Mouse (Mus musculus) lung, postnatal 0 days (tissue): ENCODE measurements around the gene Muc1. TPM values are rescaled to one million over a fixed set of nuclear protein-coding genes. Genes with fewer than 3 reads are reported as not detected.

ENCODE experiments used
- ATAC-seq: fragments of 200-750 bp; cut with Nextera tagmentation; 2 replicates; pipeline ENCODE4 v1.8.0; 2017; ENCODE audit warnings: moderate library complexity
- DNase-seq: peaks from one replicate; pipeline ENCODE4 v3.0.0-alpha.2; 2016; ENCODE audit warnings: low spot score
- H3K27ac ChIP-seq: fragments of 300-500 bp; sonication (generic); 2 replicates; pipeline ENCODE4 v1.5.1; 2014; ENCODE audit warnings: antibody characterized with exemption, mild to moderate bottlenecking, low read length, mixed read lengths
- H3K27me3 ChIP-seq: fragments of 300-500 bp; sonication (generic); replicated peaks from 2 replicates; pipeline ENCODE4 v1.6.1; 2014; ENCODE audit warnings: low read length, mixed read lengths; ENCODE audit not compliant: insufficient read depth
- H3K36me3 ChIP-seq: fragments of 300-500 bp; sonication (generic); 2 replicates; pipeline ENCODE4 v1.6.1; 2014; ENCODE audit warnings: low read length, mixed read lengths; ENCODE audit not compliant: insufficient read depth
- H3K4me1 ChIP-seq: fragments of 300-500 bp; sonication (generic); 2 replicates; pipeline ENCODE4 v1.6.1; 2014; ENCODE audit warnings: antibody characterized with exemption, low read depth, low read length, mixed read lengths; ENCODE audit not compliant: insufficient read depth
- H3K4me2 ChIP-seq: fragments of 300-500 bp; sonication (generic); replicated peaks from 2 replicates; pipeline ENCODE4 v1.6.1; 2014; ENCODE audit warnings: low read depth, mild to moderate bottlenecking, low read length, moderate library complexity, mixed read lengths
- H3K4me3 ChIP-seq: fragments of 300-500 bp; sonication (generic); 2 replicates; pipeline ENCODE4 v1.5.1; 2014; ENCODE audit warnings: low read depth, low read length
- H3K9ac ChIP-seq: fragments of 300-500 bp; sonication (generic); replicated peaks from 2 replicates; pipeline ENCODE4 v1.6.1; 2014; ENCODE audit warnings: low read depth, mild to moderate bottlenecking
- H3K9me3 ChIP-seq: fragments of 300-500 bp; sonication (generic); 2 replicates; pipeline ENCODE4 v1.6.1; 2016; ENCODE audit warnings: low read length, mixed read lengths
- CTCF ChIP-seq: IDR thresholded peaks from 2 replicates; pipeline ENCODE4 v1.5.1; 2016; ENCODE audit warnings: antibody characterized with exemption, mild to moderate bottlenecking
- EP300 ChIP-seq: IDR thresholded peaks from 2 replicates; pipeline ENCODE4 v1.6.1; 2016; ENCODE audit warnings: antibody characterized with exemption, mild to moderate bottlenecking, control low read depth
- WGBS: fragments of 180-500 bp; shearing (Covaris S2); extraction: QIAGEN DNeasy Blood & Tissue Kit; methylation state at CpG from one replicate; pipeline ENCODE4 v1.1.7; 2014; 5-methylcytosine and 5-hydroxymethylcytosine counted together
- polyA plus RNA-seq: library from polyadenylated mRNA; unstranded; fragments of >200 nt; fragmentation: Nextera tagmentation; extraction: Ambion mirVana; gene quantifications from 2 replicates; pipeline ENCODE4 v1.2.1, GENCODE M21; 2015

The Muc1 gene
- polyA plus RNA-seq, 1 experiment from 2014 or later = 307 TPM

- Histone ChIP-seq H3K27ac (peak overlapping the region; percentile 85), H3K36me3 (no peaks in the 10 kb centered on the region), H3K4me2 (peak overlapping the region; percentile 46), H3K9ac (no peak overlapping the region), H3K4me1 (peaks cover 25% of the 10 kb centered on the region), H3K9me3 (no peaks in the 10 kb centered on the region), H3K27me3 (no peaks in the 10 kb centered on the region), H3K4me3 (0 out of 2 replicates have a peak overlapping the region, but pooled peaks have one; percentile 2)
- peak; percentile 90 for ATAC-seq
- WGBS = 2% methylated on average over 17 of the region's 17 CpGs
- peak; percentile 79 for DNase-seq
- TF ChIP-seq CTCF (peak; percentile 10; the same call in 1 of the 2 replicates), EP300 (peak; percentile 92)
These were observed 22.6 kb downstream of the Muc1 start for GRCm38 (mm10) chr3:89251365-89251895.

- DNase-seq (no peak), ATAC-seq (no peak)
- H3K4me1 ChIP-seq = peaks cover 17% of the 10 kb centered on the region
- 81% methylated on average over 5 of the region's 5 CpGs for WGBS
- H3K4me3 ChIP-seq = no peak overlapping the region
- no peak overlapping the region for H3K9ac ChIP-seq
- no peaks in the 10 kb centered on the region for H3K9me3 ChIP-seq
- H3K36me3 ChIP-seq = no peaks in the 10 kb centered on the region
- no peak overlapping the region for H3K4me2 ChIP-seq
- H3K27ac ChIP-seq = no peak overlapping the region
- no peak for TF ChIP-seq CTCF
- TF ChIP-seq EP300 = no peak
- H3K27me3 ChIP-seq = no peaks in the 10 kb centered on the region
These were observed 26.1 kb downstream of the Muc1 start for GRCm38 (mm10) chr3:89254994-89255393.

GRCm38 (mm10) chr3:89256177-89256576 is 27.3 kb downstream of the Muc1 start:
- H3K9ac ChIP-seq = no peak overlapping the region
- H3K4me1 ChIP-seq = peaks cover 9% of the 10 kb centered on the region
- H3K4me2 ChIP-seq = no peak overlapping the region
- H3K27me3 ChIP-seq = no peaks in the 10 kb centered on the region
- no peaks in the 10 kb centered on the region for H3K36me3 ChIP-seq
- H3K9me3 ChIP-seq = no peaks in the 10 kb centered on the region
- H3K27ac ChIP-seq = no peak overlapping the region
- peak; percentile 48; the same call in 1 of the 2 replicates for TF ChIP-seq EP300
- TF ChIP-seq CTCF = no peak
- peak; percentile 37 for ATAC-seq
- no peak for DNase-seq
- 56% methylated on average over 5 of the region's 5 CpGs for whole genome bisulfite sequencing
- H3K4me3 ChIP-seq = no peak overlapping the region

- WGBS = 48% methylated on average over 7 of the region's 7 CpGs
- no peak for ATAC-seq
- H3K4me1 ChIP-seq = no peaks in the 10 kb centered on the region
These were observed 30.2 kb downstream of the Muc1 start, which contains the start of gene Dpm3 for GRCm38 (mm10) chr3:89259076-89259475. Gene Dpm3, plus strand, starts transcription at chr3:89259358.

GRCm38 (mm10) chr3:89260211-89260610 is 31.4 kb downstream of the Muc1 start:
- H3K27me3 ChIP-seq = no peaks in the 10 kb centered on the region
- no peaks in the 10 kb centered on the region for H3K36me3 ChIP-seq
- no peak for TF ChIP-seq CTCF
- TF ChIP-seq EP300 = no peak
- ATAC-seq = no peak
- H3K4me1 ChIP-seq = no peaks in the 10 kb centered on the region
- H3K4me3 ChIP-seq = no peak overlapping the region
- WGBS = 62% methylated on average over 3 of the region's 3 CpGs
- H3K9me3 ChIP-seq = no peaks in the 10 kb centered on the region
- no peak for DNase-seq
- H3K4me2 ChIP-seq = no peak overlapping the region
- H3K27ac ChIP-seq = no peak overlapping the region
- H3K9ac ChIP-seq = no peak overlapping the region

More at GRCm38 (mm10) chr3:89259076-89259475, 30.2 kb downstream of the Muc1 start, which contains the start of gene Dpm3:
- H3K27me3 ChIP-seq = no peaks in the 10 kb centered on the region
- no peak within 1 kb of the TSS for H3K9ac ChIP-seq
- DNase-seq = no peak
- TF ChIP-seq CTCF (no peak), EP300 (no peak)
- H3K4me3 ChIP-seq = no peak within 1 kb of the TSS
- no peaks in the 10 kb centered on the region for H3K36me3 ChIP-seq
- no peak within 1 kb of the TSS for H3K4me2 ChIP-seq
- no peaks in the 10 kb centered on the region for H3K9me3 ChIP-seq
- H3K27ac ChIP-seq = no peak within 1 kb of the TSS

- peak overlapping the region; percentile 43; the same call in 1 of the 2 replicates for H3K27ac ChIP-seq
- no peak overlapping the region for H3K4me3 ChIP-seq
- no peaks in the 10 kb centered on the region for H3K9me3 ChIP-seq
- WGBS = 53% methylated on average over 10 of the region's 10 CpGs
- no peak overlapping the region for H3K4me2 ChIP-seq
- TF ChIP-seq EP300 (peak; percentile 64; the same call in 1 of the 2 replicates), CTCF (no peak)
- H3K4me1 ChIP-seq = peaks cover 5% of the 10 kb centered on the region; the same call in 1 of the 2 replicates
- H3K36me3 ChIP-seq = no peaks in the 10 kb centered on the region
- ATAC-seq (peak; percentile 66), DNase-seq (peak; percentile 61)
- H3K9ac ChIP-seq = no peak overlapping the region
- H3K27me3 ChIP-seq = no peaks in the 10 kb centered on the region
These were observed 33.6 kb downstream of the Muc1 start for GRCm38 (mm10) chr3:89262417-89262816.
